Mouse (Mus musculus) forebrain, embryonic 10.5 days (tissue): ENCODE data around the gene Bdkrb2. TPM values are rescaled to one million over a fixed set of nuclear protein-coding genes. Genes with fewer than 3 reads are reported as not detected.

Source experiments
- DNase-seq: peaks from one replicate; pipeline ENCODE4 v3.0.0-alpha.2; 2017; ENCODE audit warnings: low spot score; ENCODE audit errors: extremely low spot score
- H3K27ac ChIP-seq: fragments of 300-500 bp; sonication (generic); 2 replicates; pipeline ENCODE4 v1.5.1; 2016; ENCODE audit warnings: mild to moderate bottlenecking
- H3K27me3 ChIP-seq: fragments of 300-500 bp; sonication (generic); 2 replicates; pipeline ENCODE4 v1.6.1; 2016; ENCODE audit warnings: mild to moderate bottlenecking; ENCODE audit not compliant: poor library complexity, severe bottlenecking
- H3K36me3 ChIP-seq: fragments of 300-500 bp; sonication (generic); replicated peaks from 2 replicates; pipeline ENCODE4 v1.6.1; 2016; ENCODE audit warnings: mild to moderate bottlenecking, moderate library complexity
- H3K4me1 ChIP-seq: fragments of 300-500 bp; sonication (generic); 2 replicates; pipeline ENCODE4 v1.6.1; 2016
- H3K4me3 ChIP-seq: fragments of 300-500 bp; sonication (generic); 2 replicates; pipeline ENCODE4 v1.5.1; 2016; ENCODE audit warnings: mild to moderate bottlenecking, moderate library complexity
- H3K9me3 ChIP-seq: fragments of 300-500 bp; sonication (generic); 2 replicates; pipeline ENCODE4 v1.6.1; 2016; ENCODE audit warnings: mild to moderate bottlenecking, moderate library complexity
- WGBS: fragments of 180-500 bp; shearing (Covaris S2); methylation state at CpG from one replicate; pipeline ENCODE4 v1.1.7; 2016; 5-methylcytosine and 5-hydroxymethylcytosine counted together
- polyA plus RNA-seq: library from polyadenylated mRNA; unstranded; fragments of >200 nt; fragmentation: Nextera tagmentation; extraction: Ambion mirVana; gene quantifications from 2 replicates; pipeline ENCODE4 v1.2.1, GENCODE M21; 2016

Gene Bdkrb2
- polyA plus RNA-seq, 1 experiment from 2014 or later = 0.25 TPM

DNA sequence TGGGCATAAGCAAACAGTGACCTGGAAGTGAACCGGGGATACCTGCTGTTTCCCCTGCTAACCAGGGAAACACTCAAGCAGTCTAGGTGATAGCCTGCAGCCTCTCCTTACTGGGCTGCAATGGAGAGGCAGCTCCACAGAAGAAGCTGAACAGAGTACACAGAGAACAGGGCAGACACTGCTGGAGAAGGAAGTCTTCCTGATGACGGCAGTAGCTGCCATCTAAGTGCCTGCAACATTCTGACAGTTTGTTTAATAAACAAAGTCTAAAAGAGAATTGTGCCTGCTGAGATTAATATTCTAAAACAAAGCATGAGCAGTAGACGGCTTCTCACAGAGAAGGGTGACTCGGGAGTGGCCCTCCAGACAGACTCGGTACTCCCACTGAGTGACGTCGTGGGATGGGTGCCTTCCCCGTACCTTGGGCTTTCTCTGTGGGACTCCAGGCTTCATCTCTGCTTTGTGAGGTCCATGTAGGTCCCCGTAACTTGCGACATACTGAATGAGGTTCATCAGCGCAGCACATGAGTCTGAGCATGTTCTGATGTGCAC lies 79.8 kb downstream of the Bdkrb2 start:
- Histone ChIP-seq H3K4me1 (no peaks in the 10 kb centered on the region), H3K4me3 (no peak overlapping the region), H3K27me3 (no peaks in the 10 kb centered on the region), H3K27ac (no peak overlapping the region), H3K36me3 (peaks cover 99% of the 10 kb centered on the region), H3K9me3 (no peaks in the 10 kb centered on the region)
- 95% methylated on average over 11 of the region's 11 CpGs for WGBS
- DNase-seq = no peak

Other genes with a start within 250 kb of the Bdkrb2 start
- gene Tunar, start 229.4 kb upstream of the Bdkrb2 start, polyA plus RNA-seq = 0.33 and 0.39 TPM in 2 replicates
- gene D430019H16Rik, start 109.4 kb upstream of the Bdkrb2 start, polyA plus RNA-seq = 1.9 and 2.2 TPM in 2 replicates
- gene Bdkrb1, start 39.9 kb downstream of the Bdkrb2 start, polyA plus RNA-seq = not detected in 2 replicates
- 33.2 and 34.0 TPM in 2 replicates for gene Gskip, start 121.6 kb downstream of the Bdkrb2 start, polyA plus RNA-seq
- 11.4 and 12.2 TPM in 2 replicates for gene Atg2b, start 122.0 kb downstream of the Bdkrb2 start, polyA plus RNA-seq
- gene Ak7, start 142.8 kb downstream of the Bdkrb2 start, polyA plus RNA-seq = 0.15 and 0.16 TPM in 2 replicates
- gene Papola, start 221.5 kb downstream of the Bdkrb2 start, polyA plus RNA-seq = 290 and 300 TPM in 2 replicates